Mouse (Mus musculus): Measurements from ENCODE around the gene Zc3h4. TPM values are rescaled to one million over a fixed set of nuclear protein-coding genes. Genes with fewer than 3 reads are reported as not detected.

The Zc3h4 gene
- polyA plus RNA-seq, 1 experiment from 2014 or later, result 26.3 TPM

- Histone ChIP-seq H3K27me3 (no peaks in the 10 kb centered on the region), H3K36me3 (peaks cover 16% of the 10 kb centered on the region), H3K4me3 (replicated peaks) (peak overlapping the region; percentile 88), H3K9me3 (no peaks in the 10 kb centered on the region), H3K4me1 (replicated peaks) (peaks cover 38% of the 10 kb centered on the region), H3K27ac (peak overlapping the region; percentile 100), H3K4me2 (peak overlapping the region; percentile 81), H3K9ac (replicated peaks) (peak overlapping the region; percentile 99)
- ATAC-seq (ENCODE audit: insufficient number of reproducible peaks, insufficient read depth, low FRiP score, low TSS enrichment, low read depth), result no peak
- WGBS, result 0% methylated on average over 17 of the region's 17 CpGs
These were observed 1.3 kb downstream of the Zc3h4 start for GRCm38 (mm10) chr7:16401991-16402431.

- Histone ChIP-seq H3K9ac (replicated peaks) (peak overlapping the region; percentile 99), H3K27ac (peak overlapping the region; percentile 100), H3K27me3 (no peaks in the 10 kb centered on the region), H3K9me3 (no peaks in the 10 kb centered on the region), H3K4me3 (replicated peaks) (peak overlapping the region; percentile 88), H3K4me2 (peak overlapping the region; percentile 81), H3K4me1 (replicated peaks) (peaks cover 38% of the 10 kb centered on the region), H3K36me3 (peaks cover 21% of the 10 kb centered on the region)
- 2% methylated on average over 9 of the region's 9 CpGs for WGBS
- no peak for ATAC-seq (ENCODE audit: insufficient number of reproducible peaks, insufficient read depth, low FRiP score, low TSS enrichment, low read depth)
These were observed 1.7 kb downstream of the Zc3h4 start for GRCm38 (mm10) chr7:16402449-16402848.

GRCm38 (mm10) chr7:16402968-16403948 lies 2.5 kb downstream of the Zc3h4 start:
- 57% methylated on average over 21 of the region's 21 CpGs for WGBS
- Histone ChIP-seq H3K4me2 (peak overlapping the region; percentile 81), H3K27ac (peak overlapping the region; percentile 73), H3K36me3 (peaks cover 26% of the 10 kb centered on the region), H3K4me3 (replicated peaks) (peak overlapping the region; percentile 88), H3K9ac (replicated peaks) (peak overlapping the region; percentile 99), H3K27me3 (no peaks in the 10 kb centered on the region), H3K9me3 (no peaks in the 10 kb centered on the region), H3K4me1 (replicated peaks) (peaks cover 38% of the 10 kb centered on the region)
- no peak for ATAC-seq (ENCODE audit: insufficient number of reproducible peaks, insufficient read depth, low FRiP score, low TSS enrichment, low read depth)

- WGBS, result 94% methylated on average over 3 of the region's 3 CpGs
- H3K9me3 ChIP-seq, result no peaks in the 10 kb centered on the region
- H3K36me3 ChIP-seq, result peaks cover 33% of the 10 kb centered on the region
- H3K4me1 ChIP-seq (replicated peaks), result peaks cover 31% of the 10 kb centered on the region
- H3K4me3 ChIP-seq (replicated peaks), result no peak overlapping the region
- H3K4me2 ChIP-seq, result peak overlapping the region; percentile 24
- H3K9ac ChIP-seq (replicated peaks), result no peak overlapping the region; the same call in 1 of the 2 replicates
- no peaks in the 10 kb centered on the region for H3K27me3 ChIP-seq
- no peak for ATAC-seq (ENCODE audit: insufficient number of reproducible peaks, insufficient read depth, low FRiP score, low TSS enrichment, low read depth)
- peak overlapping the region; percentile 79 for H3K27ac ChIP-seq
These were observed 3.8 kb downstream of the Zc3h4 start for GRCm38 (mm10) chr7:16404315-16405072.

- Histone ChIP-seq H3K9me3 (no peaks in the 10 kb centered on the region), H3K27ac (peak overlapping the region; percentile 79), H3K4me2 (peak overlapping the region; percentile 24; the same call in 1 of the 2 replicates), H3K4me1 (replicated peaks) (peaks cover 31% of the 10 kb centered on the region), H3K36me3 (peaks cover 34% of the 10 kb centered on the region), H3K27me3 (no peaks in the 10 kb centered on the region), H3K4me3 (replicated peaks) (no peak overlapping the region), H3K9ac (replicated peaks) (no peak overlapping the region)
- 63% methylated on average over 2 of the region's 2 CpGs for WGBS
- no peak for ATAC-seq (ENCODE audit: insufficient number of reproducible peaks, insufficient read depth, low FRiP score, low TSS enrichment, low read depth)
These were observed 4.4 kb downstream of the Zc3h4 start for GRCm38 (mm10) chr7:16405073-16405455.

GRCm38 (mm10) chr7:16405516-16406351 lies 5.0 kb downstream of the Zc3h4 start:
- peak overlapping the region; percentile 79 for H3K27ac ChIP-seq
- peaks cover 31% of the 10 kb centered on the region for H3K4me1 ChIP-seq (replicated peaks)
- H3K9ac ChIP-seq (replicated peaks), result peak overlapping the region; percentile 12; the same call in 1 of the 2 replicates
- no peaks in the 10 kb centered on the region for H3K27me3 ChIP-seq
- no peak overlapping the region for H3K4me3 ChIP-seq (replicated peaks)
- 78% methylated on average over 11 of the region's 11 CpGs for WGBS
- peaks cover 39% of the 10 kb centered on the region for H3K36me3 ChIP-seq
- H3K4me2 ChIP-seq, result peak overlapping the region; percentile 24; the same call in 1 of the 2 replicates
- no peak for ATAC-seq (ENCODE audit: insufficient number of reproducible peaks, insufficient read depth, low FRiP score, low TSS enrichment, low read depth)
- H3K9me3 ChIP-seq, result no peaks in the 10 kb centered on the region

GRCm38 (mm10) chr7:16406978-16407377 lies 6.3 kb downstream of the Zc3h4 start:
- H3K9me3 ChIP-seq, result no peaks in the 10 kb centered on the region
- no peak for ATAC-seq (ENCODE audit: insufficient number of reproducible peaks, insufficient read depth, low FRiP score, low TSS enrichment, low read depth)
- no peak overlapping the region for H3K27ac ChIP-seq
- no peak overlapping the region for H3K4me2 ChIP-seq
- H3K9ac ChIP-seq (replicated peaks), result no peak overlapping the region
- 91% methylated on average over 3 of the region's 3 CpGs for WGBS
- H3K36me3 ChIP-seq, result peaks cover 42% of the 10 kb centered on the region
- H3K27me3 ChIP-seq, result no peaks in the 10 kb centered on the region
- peaks cover 31% of the 10 kb centered on the region for H3K4me1 ChIP-seq (replicated peaks)
- H3K4me3 ChIP-seq (replicated peaks), result no peak overlapping the region

GRCm38 (mm10) chr7:16411100-16411499 lies 10.4 kb downstream of the Zc3h4 start:
- H3K4me2 ChIP-seq, result no peak overlapping the region
- H3K27me3 ChIP-seq, result no peaks in the 10 kb centered on the region
- no peak overlapping the region for H3K9ac ChIP-seq (replicated peaks)
- H3K27ac ChIP-seq, result no peak overlapping the region
- peaks cover 57% of the 10 kb centered on the region for H3K36me3 ChIP-seq
- peaks cover 12% of the 10 kb centered on the region for H3K4me1 ChIP-seq (replicated peaks)
- no peak for ATAC-seq (ENCODE audit: insufficient number of reproducible peaks, insufficient read depth, low FRiP score, low TSS enrichment, low read depth)
- no peak overlapping the region for H3K4me3 ChIP-seq (replicated peaks)
- no peaks in the 10 kb centered on the region for H3K9me3 ChIP-seq
- 89% methylated on average over 5 of the region's 5 CpGs for WGBS

- Histone ChIP-seq H3K9me3 (no peaks in the 10 kb centered on the region), H3K4me3 (replicated peaks) (no peak overlapping the region), H3K36me3 (peaks cover 61% of the 10 kb centered on the region), H3K4me2 (no peak overlapping the region), H3K27me3 (no peaks in the 10 kb centered on the region), H3K9ac (replicated peaks) (no peak overlapping the region), H3K27ac (no peak overlapping the region; the same call in 1 of the 2 replicates), H3K4me1 (replicated peaks) (peaks cover 9% of the 10 kb centered on the region)
- WGBS, result 90% methylated on average over 8 of the region's 8 CpGs
- no peak for ATAC-seq (ENCODE audit: insufficient number of reproducible peaks, insufficient read depth, low FRiP score, low TSS enrichment, low read depth)
These were observed 11.6 kb downstream of the Zc3h4 start for GRCm38 (mm10) chr7:16412220-16412896.

GRCm38 (mm10) chr7:16412930-16413329 lies 12.2 kb downstream of the Zc3h4 start:
- no peak overlapping the region for H3K9ac ChIP-seq (replicated peaks)
- H3K9me3 ChIP-seq, result no peaks in the 10 kb centered on the region
- H3K4me1 ChIP-seq (replicated peaks), result peaks cover 9% of the 10 kb centered on the region
- no peak for ATAC-seq (ENCODE audit: insufficient number of reproducible peaks, insufficient read depth, low FRiP score, low TSS enrichment, low read depth)
- no peak overlapping the region for H3K4me2 ChIP-seq
- peaks cover 64% of the 10 kb centered on the region for H3K36me3 ChIP-seq
- H3K27ac ChIP-seq, result no peak overlapping the region; the same call in 1 of the 2 replicates
- no peak overlapping the region for H3K4me3 ChIP-seq (replicated peaks)
- H3K27me3 ChIP-seq, result no peaks in the 10 kb centered on the region
- WGBS, result 75% methylated on average over 2 of the region's 2 CpGs
